Mouse (Mus musculus): ENCODE data around the gene Manbal. TPM values are rescaled to one million over a fixed set of nuclear protein-coding genes. Genes with fewer than 3 reads are reported as not detected.
"Not testable (repeated sequence)": the region's sequence is repeated elsewhere in the genome, so short reads cannot be mapped to it uniquely, and the experiment has no call there.

Manbal gene
- total RNA-seq, 2 experiments from 2014 or later: 9.3 to 18.7 TPM

DNA sequence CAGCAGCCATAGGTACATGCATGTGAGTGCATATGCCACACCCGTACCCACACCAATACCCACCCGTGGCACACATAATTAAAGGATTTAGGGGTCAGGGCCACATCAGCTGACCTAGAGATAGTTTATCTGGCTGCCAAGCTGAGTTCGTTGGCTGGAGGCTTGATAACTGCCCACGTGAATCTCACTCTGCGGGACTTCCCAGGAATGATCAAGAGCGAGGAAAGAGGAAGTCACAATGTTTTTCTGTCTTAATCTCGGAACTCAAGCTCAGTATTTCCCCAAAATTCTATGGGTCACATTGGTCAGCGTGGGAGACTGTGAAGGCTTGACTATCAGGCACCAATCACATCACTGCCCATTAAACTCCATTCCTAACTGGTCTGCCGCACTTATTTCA, 632 bp upstream of the Manbal start:
- ATAC-seq (ENCODE audit: poor library complexity, severe bottlenecking): peak; percentile 52

DNA sequence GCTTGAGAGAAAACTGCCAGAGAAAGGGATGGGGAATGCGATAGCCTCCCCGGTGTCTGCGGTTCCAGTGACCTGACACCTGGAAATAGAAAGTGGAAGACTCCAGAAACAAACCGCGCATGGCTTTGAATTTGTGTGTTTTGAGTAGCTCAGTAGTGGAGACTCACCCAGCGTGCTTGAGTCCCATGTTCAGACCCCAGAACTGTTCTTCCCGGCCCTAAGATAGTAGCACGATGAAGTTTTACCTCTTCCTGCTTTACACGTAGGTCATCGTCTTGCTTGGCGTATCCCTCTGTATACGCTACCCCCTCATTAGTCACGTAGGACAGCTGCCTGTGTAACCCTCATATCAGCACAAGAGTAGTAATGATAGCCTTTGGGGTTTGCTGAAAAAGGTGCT, 597 bp downstream of the Manbal start:
- 0 out of 2 replicates have a peak, but pooled peaks have one; percentile 1 for ATAC-seq (ENCODE audit: poor library complexity, severe bottlenecking)

DNA sequence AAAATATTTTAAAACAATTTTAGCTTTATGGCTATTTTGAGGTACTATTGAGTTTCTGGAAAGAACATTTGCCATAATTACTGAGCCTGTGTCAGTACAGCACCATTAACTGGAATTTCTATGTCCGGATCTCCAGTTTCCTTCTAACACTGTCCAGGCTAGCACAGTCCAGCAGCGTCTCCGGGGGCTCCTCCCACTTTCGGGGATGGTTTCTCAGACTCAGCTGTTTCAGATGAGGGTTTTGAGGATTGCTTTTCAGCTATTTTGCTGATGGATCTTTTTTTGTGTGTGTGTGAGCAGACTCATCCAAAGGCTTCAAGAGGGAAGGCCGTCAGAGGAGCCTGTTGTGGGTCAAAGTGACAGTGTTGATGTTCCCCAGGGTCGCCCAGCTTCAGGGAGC, 4.3 kb downstream of the Manbal start:
- no peak for ATAC-seq (ENCODE audit: poor library complexity, severe bottlenecking)

DNA sequence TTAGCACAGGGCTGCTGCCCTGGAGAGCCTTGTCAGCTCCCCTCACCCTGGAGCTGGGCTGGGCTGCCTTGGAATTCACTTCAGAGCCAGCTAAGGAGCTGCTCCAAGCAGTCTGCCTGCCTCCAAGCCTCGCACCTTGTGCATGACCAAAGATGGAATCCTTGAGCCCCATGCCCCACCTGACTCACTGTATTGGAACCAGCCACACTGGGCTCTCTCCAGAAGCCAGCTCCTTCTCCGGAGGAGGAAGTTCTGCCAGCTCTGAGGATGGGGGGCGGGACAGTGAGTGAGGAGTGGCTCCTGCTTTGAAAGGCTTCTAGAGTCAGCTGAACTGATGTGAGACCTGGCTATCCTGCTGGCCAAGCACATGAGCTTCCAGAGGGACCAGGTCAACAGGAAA, 6.3 kb downstream of the Manbal start:
- no peak for ATAC-seq (ENCODE audit: poor library complexity, severe bottlenecking)

DNA sequence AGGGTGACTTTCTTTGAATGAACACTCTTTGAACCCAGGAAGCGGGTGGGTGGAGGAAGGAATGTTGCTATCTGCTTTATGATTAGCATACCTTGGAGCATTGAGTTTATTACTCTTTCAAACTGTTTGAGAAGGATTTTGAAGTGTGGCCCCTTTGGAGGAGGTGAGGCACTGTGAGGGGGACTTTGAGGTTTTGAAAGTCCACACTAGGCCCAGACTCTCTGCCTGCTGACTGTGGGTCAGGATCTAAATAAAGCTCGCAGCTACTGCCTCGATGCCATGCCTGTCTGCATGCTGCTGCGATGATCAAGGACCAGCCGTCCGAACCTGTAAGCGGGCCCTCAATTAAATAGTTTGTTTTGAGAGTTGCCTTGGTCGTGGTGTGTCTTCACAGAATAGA, 7.7 kb downstream of the Manbal start:
- no peak for ATAC-seq (ENCODE audit: poor library complexity, severe bottlenecking)

DNA sequence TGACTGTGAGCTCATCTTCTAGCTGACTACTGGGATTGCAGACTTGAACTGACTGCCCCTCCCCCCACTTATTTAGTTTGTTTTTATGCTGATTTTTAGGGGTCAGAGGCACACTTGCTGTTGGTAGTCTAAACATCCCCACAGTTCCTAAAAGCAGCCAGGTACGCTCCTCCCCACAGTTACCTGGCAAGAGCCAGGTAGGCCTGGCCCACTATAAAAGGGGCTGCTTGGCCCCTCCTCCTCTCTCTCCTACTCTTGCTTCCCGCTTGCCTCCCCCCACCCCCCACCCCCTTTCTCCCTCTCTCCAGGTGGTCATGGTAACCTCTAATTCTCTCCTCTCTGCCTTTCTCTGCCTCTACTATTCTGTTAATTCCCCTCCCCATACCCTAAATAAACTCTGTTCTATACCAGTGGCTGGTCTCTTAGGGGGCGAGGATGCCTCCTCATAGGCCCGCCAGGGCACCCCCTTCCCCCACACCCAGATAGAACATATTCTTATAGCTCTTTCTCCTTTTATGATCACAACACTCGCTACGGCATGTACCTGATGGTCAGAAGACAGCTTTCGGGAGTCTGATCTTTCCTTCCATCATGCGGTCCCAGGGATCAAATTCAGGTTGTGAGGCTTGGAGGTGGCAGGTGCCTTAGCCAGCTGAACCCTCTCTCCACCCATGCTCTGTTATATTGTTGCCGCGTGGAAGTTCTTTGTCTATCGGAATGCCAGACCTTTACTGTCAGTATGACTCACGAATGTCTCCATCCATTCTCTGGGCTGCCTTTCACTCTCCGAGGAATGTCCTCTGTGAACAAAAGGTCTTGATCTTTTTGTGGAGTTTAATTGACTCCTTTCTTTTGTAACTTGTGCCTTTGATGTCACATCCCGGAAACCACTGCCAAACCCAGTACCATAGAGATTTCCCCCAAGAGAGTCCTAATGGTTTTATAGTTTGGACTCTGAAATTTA, 8.7 kb downstream of the Manbal start:
- ATAC-seq (ENCODE audit: poor library complexity, severe bottlenecking): no peak

DNA sequence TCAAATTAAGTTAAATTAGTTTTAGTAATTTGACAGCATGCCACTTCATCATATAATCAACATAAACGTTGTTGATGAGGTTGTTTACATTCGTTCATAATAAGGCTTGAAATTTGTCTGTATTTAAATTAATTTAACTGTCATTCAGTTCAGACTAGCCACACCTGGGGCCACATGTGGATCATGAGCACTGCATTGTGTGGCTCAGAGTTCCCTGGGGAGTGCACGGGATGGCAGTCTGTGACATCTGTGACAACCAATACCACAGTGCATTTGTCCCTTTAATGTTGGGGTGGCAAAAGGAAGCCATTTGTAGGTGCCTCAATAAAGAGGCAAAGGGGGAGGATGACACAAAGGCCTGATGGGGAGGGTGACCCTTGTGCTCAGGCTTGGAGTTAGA, 9.6 kb downstream of the Manbal start:
- ATAC-seq (ENCODE audit: poor library complexity, severe bottlenecking): no peak

DNA sequence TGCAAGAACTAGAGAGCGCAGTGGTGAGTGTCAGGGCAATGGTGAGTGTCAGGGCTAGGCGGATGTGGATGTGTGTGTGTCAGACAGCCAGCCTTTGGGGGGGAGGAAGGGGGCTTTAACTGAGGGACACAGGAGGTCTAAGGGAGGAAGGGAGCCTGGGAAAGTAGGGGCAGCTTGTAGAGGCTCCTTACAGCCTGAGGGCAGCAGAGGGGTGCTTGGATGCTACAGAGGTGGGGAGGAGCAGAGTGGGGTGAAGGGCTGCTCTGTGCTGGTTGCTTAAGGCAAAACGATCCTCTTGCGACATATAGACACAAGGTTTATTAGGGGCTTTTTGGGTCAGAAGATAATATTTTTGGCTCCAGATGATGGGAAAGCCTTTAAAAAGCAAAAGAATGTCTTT, 17.4 kb downstream of the Manbal start:
- no peak for ATAC-seq (ENCODE audit: poor library complexity, severe bottlenecking)

DNA sequence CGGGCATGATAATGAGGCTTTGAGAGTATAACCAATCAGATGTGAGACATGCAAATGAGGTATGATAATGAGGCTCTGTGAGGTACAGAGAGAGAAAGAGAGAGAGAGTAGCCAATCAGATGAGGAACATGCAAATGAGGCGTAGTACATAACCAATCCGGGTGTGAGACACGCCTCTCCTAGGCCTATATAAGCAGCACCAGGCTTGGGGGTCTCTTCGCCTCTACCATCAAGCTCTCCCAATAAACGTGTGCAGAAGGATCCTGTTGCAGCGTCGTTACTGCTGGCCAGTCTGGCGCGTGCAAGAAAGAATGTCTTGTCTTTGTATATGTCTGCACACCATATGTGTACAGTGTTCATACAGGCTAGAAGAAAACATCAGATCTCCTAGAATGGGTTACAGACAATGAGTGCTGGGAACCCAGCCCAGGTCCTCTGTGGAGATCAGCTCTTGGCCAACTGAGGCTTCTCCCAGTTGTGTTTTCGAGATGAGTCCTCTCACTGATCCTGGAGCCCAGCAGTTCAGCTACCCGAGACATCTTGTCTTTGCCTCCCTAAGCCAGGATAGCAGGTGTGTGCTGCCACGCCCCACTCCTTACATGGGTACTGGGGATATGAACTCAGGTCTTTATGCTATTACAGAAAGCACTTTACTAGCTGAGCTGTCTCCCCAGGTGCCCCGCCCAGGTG, 21.7 kb downstream of the Manbal start:
- not testable (repeated sequence) for ATAC-seq (ENCODE audit: poor library complexity, severe bottlenecking)

DNA sequence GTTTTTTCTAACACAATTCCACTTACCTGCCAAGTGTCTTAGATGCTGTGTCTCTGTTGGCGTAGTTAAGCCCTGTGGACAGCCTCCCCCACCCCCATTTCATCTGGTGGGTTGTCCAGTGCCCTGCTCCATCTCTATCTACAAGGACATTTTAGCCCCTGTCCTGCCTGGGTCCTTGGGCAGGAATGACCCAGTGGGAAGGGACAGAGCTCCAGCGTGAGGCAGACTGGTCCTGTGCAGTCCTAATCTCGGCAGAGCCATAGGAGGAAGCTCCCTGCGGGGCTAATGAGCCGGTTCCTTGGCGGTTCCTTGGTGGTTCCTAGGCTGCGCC, 22.2 kb downstream of the Manbal start:
- no peak for ATAC-seq (ENCODE audit: poor library complexity, severe bottlenecking)

DNA sequence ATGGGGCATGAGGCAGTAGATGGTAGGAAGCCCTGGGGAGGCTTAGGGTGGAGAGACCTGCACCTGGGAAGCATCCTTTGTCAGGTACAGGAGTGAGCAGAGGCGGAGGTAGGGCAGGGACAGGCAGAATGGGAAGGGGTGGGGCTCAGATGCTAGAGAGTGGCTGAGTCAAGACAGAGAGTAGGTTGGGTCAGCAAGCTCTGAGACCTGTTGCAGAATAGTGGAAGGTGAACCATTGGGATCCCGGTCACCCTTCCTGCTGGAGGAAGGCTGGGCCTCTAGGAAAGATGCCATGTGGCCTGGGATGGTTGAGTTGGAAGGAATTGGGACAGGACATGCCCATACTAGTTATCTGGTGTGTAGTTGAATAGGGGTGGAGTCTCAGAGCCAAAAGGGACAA, 24.9 kb downstream of the Manbal start:
- ATAC-seq (ENCODE audit: poor library complexity, severe bottlenecking): no peak

DNA sequence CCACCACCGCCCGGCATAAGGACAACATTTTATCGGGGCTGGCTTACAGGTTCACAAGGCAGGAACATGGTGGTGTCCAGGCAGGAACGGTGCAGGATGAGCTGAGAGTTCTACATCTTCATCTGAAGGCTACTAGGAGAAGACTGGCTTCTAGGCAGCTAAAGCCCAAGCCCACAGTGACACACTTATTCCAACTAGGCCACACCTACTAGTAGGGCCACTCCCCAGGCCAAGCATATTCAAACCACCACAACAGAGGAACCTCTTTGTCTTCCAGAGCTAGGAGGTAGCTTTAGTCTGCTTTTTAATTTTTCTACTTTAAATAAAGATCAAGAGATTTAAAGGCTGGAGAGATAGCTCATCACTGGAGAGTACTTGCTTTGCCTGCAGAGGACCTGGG, 26.2 kb downstream of the Manbal start:
- no peak for ATAC-seq (ENCODE audit: poor library complexity, severe bottlenecking)

DNA sequence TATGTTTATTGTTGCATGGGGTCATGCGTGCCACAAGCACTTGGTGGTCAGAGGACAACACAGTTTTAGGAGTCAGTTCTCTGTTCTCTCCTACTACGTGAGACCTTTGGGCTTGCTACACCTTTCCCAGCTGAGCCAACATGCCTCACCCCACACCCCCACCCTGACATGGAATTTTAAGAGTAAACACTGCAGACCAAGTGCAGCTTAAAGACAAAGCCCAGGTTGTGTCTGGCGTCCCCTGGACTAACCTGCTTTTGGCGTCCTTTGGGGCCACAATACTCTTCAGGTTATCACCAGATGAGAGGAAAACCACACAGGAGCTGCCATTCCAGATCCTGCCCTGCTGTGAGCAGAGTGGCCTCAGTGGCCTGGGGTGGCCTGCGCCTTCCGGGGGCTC, 27.5 kb downstream of the Manbal start:
- ATAC-seq (ENCODE audit: poor library complexity, severe bottlenecking): no peak

DNA sequence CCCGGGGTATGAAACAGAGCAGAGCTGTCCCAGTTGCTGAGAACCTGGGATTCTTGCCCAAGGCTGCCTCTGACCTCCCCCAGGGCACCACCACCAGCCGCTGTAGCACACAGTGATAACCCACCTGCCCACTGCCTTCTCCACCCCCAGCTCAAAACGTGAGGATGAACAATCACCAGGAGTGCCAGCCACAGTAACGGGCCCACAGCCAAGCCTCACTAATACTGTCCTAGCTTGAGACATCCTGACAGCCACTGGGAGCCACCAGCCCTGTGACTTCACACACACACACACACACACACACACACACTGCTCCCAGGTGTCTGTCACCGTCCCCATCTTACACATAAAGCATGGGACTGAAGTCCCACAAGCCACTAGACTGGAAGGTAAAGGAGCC, 28.0 kb downstream of the Manbal start:
- no peak for ATAC-seq (ENCODE audit: poor library complexity, severe bottlenecking)

DNA sequence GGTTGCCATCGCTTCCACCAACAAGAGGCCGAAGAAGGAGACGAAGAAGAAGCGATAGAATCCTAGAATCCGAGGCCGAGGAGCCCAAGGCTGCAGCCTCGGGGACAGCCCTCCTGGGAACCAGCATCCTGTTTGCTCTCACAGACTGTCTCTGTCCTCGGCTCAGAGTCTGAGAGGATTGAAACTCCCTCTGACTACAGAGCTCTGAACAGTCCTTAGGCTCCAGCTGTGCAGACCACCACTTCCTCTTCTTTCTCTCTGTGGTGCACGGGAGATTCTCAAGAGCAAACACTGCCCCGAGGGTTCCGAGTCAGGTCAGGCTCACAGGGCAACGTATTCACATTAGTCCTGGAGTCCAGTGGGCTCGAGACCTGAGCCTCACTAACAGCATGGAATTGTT, 28.6 kb downstream of the Manbal start:
- peak; percentile 60 for ATAC-seq (ENCODE audit: poor library complexity, severe bottlenecking)

DNA sequence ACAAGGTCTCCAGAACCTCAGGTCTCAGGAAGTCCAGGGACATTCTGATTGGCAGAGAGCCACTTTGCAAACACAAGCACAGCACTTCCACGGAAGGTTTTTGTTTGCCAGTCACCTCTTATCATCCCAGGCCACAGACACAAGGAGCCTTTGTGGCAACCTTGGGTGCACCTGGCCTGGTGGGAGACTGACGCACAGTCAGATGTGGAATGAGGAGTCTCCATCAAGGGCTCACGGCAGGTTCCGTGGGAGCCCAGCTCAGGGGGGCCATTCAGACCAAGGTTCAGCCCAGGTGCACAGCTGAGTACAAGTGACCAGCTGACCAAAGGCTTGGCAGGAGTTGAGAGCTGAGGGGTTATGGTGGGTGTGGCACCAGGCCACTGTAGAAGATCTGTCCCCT, 30.0 kb downstream of the Manbal start:
- no peak for ATAC-seq (ENCODE audit: poor library complexity, severe bottlenecking)

DNA sequence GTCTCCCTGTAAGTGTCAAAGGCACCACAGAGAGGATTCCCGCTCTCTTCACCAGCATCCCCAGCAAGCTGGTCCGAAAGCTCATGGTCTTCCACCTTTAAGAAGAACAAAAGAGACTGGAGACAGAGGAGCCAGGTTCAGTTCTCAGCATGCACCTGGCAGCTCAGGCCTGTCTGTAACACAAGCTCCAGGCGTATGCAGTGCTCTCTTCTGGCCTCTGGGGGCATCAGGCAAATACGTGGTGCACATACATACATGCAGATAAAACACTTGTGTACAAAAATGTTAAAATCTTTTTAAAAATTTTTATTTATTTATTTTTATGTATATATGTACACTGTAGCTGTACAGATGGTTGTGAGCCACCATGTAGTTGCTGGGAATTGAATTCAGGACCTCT, 31.1 kb downstream of the Manbal start:
- ATAC-seq (ENCODE audit: poor library complexity, severe bottlenecking): no peak

DNA sequence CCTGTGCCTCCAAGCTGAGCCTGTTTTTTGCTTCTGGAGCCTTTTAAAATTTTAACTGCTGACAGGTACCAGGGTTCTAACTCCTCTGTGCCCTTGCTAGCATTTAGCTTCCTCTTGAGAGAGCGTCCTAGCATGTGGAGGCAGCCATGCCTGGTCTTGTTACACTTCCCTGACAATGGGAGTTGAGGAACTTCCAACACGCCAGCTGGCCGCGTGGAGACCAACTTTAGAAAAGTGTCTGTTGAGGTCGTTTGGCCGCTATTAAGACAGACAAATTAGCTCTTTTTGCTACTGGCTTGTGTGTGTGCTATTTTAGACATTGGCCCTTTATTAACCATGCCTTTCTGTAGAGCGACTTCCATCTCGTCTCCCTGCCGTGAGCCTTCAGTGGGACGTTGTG, 32.4 kb downstream of the Manbal start:
- no peak for ATAC-seq (ENCODE audit: poor library complexity, severe bottlenecking)

DNA sequence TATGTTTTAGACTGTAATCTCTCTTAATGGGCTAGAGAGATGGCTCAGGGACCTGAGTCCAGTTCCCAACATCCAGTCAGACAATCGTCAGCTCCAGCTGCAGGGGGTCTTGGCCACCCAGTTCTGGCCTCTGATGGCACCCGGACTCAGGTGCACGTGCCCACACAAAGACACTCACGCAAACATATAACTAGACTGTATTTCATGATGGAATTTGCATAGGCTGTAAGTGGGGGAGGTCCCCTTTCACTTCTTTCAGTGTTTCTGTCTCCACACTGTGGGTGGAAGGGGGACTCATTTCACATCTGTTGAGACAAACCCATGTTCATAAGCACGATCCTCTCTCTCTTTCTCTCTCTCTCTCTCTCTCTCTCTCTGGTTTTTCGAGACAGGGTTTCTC, 33.1 kb downstream of the Manbal start:
- no peak for ATAC-seq (ENCODE audit: poor library complexity, severe bottlenecking)

DNA sequence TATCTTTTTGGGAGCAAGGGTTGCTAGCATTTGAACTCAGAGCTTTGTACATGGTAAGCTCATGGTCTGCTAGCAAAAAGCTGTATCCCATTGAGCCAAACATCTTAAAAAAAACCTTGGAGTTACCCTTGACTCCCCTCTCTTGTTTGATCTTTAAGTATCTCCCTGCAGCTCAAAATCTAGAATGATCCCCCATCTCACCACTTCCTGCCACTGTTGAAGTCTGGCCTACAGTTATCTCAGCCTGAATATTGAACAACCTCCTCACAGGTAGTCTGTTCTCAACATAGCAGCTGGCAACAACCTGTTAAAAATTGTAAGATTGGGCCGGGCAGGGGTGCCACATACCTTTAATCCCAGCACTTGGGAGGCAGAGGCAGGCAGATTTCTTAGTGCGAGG, 33.9 kb downstream of the Manbal start:
- ATAC-seq (ENCODE audit: poor library complexity, severe bottlenecking): no peak

DNA sequence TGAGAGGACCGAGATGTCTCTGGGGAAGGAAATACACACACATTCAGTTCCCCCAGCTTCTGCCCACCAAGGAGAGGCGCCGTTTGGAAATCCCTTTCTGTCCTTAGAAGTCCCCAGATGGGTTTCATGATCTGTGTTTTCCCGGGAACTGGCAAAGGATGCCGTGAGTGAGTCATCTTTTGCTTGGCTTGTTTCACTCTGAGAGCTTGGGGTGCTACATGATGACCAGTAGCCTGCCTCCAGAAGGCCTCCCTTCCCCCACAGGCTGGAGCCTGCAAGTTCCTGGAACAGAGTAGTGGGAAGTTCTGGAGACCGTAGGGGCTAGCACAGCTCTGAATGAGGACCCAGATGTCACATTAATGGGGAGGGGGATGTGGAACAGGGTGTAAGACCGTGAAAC, 40.2 kb downstream of the Manbal start:
- ATAC-seq (ENCODE audit: poor library complexity, severe bottlenecking): no peak

DNA sequence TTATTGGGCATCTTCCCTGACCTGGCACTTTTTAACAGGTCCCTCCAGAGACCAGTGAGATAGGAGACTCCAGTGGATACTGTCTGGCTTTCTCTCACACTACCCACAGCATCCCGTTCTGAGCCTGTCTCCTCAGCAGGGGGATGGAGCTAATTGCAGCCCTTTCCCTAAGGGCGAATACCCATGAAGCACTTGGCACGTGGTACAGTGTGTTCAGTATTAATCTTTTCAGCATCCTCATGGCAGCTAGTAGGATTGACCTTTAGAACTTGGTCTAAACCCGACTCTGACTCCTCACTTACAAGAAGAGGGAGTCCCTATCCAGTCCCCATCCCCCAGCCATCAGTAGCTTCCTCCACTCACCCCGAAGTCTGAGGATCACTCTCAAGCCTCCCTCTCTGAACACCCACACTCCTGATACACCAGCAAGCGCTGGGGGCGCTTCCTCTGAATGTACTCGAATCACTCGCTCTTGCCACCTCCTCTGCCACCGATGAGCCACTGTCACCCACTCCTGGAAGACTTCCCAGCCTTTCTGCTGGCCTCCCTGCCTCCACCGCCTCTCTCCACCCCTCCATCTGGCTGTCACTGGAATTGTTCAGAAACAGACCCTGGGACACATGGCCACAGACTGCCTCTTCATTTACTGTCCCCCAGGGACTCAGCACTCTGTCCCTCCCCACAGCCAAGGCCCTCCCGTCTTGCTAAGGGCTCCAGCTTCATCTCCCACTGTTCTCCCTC, 42.6 kb downstream of the Manbal start:
- no peak for ATAC-seq (ENCODE audit: poor library complexity, severe bottlenecking)
